Mouse (Mus musculus) kidney, embryonic 14.5 days (tissue): ENCODE data around the gene Cyp3a41b. TPM values are rescaled to one million over a fixed set of nuclear protein-coding genes. Genes with fewer than 3 reads are reported as not detected.
"Not testable (repeated sequence)": the region's sequence is repeated elsewhere in the genome, so short reads cannot be mapped to it uniquely, and the experiment has no call there.

Experiments
- ATAC-seq: fragments of 200-750 bp; cut with Nextera tagmentation; 2 replicates; pipeline ENCODE4 v1.8.0; 2017; ENCODE audit warnings: moderate number of reproducible peaks, mild to moderate bottlenecking, moderate TSS enrichment, moderate library complexity; ENCODE audit not compliant: low FRiP score, low TSS enrichment
- H3K27ac ChIP-seq: fragments of 300-500 bp; sonication (generic); 2 replicates; pipeline ENCODE4 v1.5.1; 2014; ENCODE audit warnings: low read depth, mild to moderate bottlenecking, low read length, moderate library complexity, mixed read lengths
- H3K27me3 ChIP-seq: fragments of 300-500 bp; sonication (generic); 2 replicates; pipeline ENCODE4 v1.6.1; 2014; ENCODE audit warnings: mild to moderate bottlenecking, low read length; ENCODE audit not compliant: control insufficient read depth, insufficient read depth
- H3K36me3 ChIP-seq: fragments of 300-500 bp; sonication (generic); 2 replicates; pipeline ENCODE4 v1.6.1; 2014; ENCODE audit warnings: low read length, mixed read lengths; ENCODE audit not compliant: control insufficient read depth, insufficient read depth
- H3K4me1 ChIP-seq: fragments of 300-500 bp; sonication (generic); 2 replicates; pipeline ENCODE4 v1.6.1; 2014; ENCODE audit warnings: low read length, mixed read lengths; ENCODE audit not compliant: control insufficient read depth, insufficient read depth
- H3K4me2 ChIP-seq: fragments of 300-500 bp; sonication (generic); replicated peaks from 2 replicates; pipeline ENCODE4 v1.6.1; 2014; ENCODE audit warnings: low read depth, mild to moderate bottlenecking, low read length
- H3K4me3 ChIP-seq: fragments of 300-500 bp; sonication (generic); 2 replicates; pipeline ENCODE4 v1.5.1; 2014; ENCODE audit warnings: mild to moderate bottlenecking, low read length
- H3K9ac ChIP-seq: fragments of 300-500 bp; sonication (generic); 2 replicates; pipeline ENCODE4 v1.6.1; 2014; ENCODE audit warnings: low read depth, mild to moderate bottlenecking, low read length, moderate library complexity
- H3K9me3 ChIP-seq: fragments of 300-500 bp; sonication (generic); 2 replicates; pipeline ENCODE4 v1.6.1; 2016; ENCODE audit warnings: low read length; ENCODE audit not compliant: control insufficient read depth
- WGBS: fragments of 180-500 bp; shearing (Covaris S2); extraction: QIAGEN DNeasy Blood & Tissue Kit; methylation state at CpG from one replicate; pipeline ENCODE4 v1.1.7; 2014; 5-methylcytosine and 5-hydroxymethylcytosine counted together
- polyA plus RNA-seq: library from polyadenylated mRNA; unstranded; fragments of >200 nt; fragmentation: Nextera tagmentation; extraction: Ambion mirVana; gene quantifications from 2 replicates; pipeline ENCODE4 v1.2.1, GENCODE M21; 2014

Gene Cyp3a41b
- not detected in 2 replicates for polyA plus RNA-seq

DNA sequence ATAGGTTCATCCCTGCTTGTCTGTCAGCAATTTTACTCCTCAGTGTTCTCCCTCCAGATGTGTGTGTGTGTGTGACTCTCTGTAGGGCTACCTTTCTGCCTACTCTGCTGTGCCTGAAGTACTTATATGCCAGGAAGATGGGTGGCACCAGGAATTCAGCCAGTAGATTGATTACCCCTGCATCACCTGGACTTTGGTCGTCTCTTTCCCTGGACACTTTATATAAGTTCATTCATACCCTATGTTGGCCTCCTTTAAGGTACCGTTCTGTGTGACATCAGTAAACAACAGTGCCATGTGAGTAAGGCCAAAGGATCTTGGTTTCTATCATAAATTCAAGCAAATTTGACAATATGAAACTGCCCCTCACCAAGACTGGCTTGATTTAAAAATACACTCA, at the start of gene Cyp3a41b:
Gene Cyp3a41b (minus strand): TSS at position 101 of the 400 bp plus-strand sequence.
- not testable (repeated sequence) for H3K27me3 ChIP-seq, H3K27ac ChIP-seq, H3K9ac ChIP-seq, H3K4me2 ChIP-seq, H3K4me1 ChIP-seq, H3K9me3 ChIP-seq, ATAC-seq, H3K4me3 ChIP-seq, H3K36me3 ChIP-seq
- WGBS: 64% methylated on average over 1 of the region's 2 CpGs

DNA sequence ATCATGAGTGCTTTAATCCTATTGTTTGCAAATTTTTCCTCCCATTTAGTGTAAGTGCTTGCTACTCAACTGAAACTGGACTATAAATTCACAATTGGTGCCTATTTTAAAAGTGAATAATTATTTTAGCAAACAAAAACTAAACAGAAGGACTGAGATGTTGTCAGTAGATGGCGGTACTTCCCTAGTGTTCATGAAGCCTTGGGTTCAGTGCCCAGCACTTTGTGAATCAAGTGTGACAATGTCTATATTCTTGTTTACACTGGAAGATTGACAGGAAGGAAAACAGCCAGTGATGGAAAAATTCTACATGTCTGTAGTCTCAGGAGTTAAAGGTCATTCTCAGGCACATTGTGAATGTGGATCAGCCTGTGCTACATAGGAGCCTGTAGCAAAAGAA, 47.8 kb upstream of the Cyp3a41b start:
- WGBS: 89% methylated on average over 1 of the region's 1 CpGs
- not testable (repeated sequence) for H3K4me2 ChIP-seq, H3K36me3 ChIP-seq, H3K4me1 ChIP-seq, H3K4me3 ChIP-seq, H3K27me3 ChIP-seq, H3K27ac ChIP-seq, ATAC-seq, H3K9ac ChIP-seq
- peaks cover 16% of the 10 kb centered on the region for H3K9me3 ChIP-seq

DNA sequence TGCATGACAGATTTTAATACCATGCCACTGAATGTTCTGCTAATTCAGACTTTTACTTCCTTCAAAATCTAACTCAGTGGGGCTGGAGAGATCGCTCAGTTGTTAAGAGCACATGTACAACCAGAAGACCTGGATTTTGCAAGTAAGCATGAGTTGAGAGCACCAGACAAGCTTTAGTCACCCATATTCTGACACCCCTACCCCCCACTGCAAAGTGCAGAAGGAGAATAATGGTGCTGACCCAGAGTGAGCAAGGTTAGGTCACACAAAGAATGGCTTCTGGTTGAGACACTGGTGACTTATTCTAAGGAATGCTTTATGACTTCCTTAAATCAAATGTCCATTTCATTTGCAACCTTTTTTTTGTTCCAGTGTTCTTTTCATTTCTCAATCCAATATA, 20.4 kb upstream of the Cyp3a41b start:
- not testable (repeated sequence) for H3K27ac ChIP-seq, H3K27me3 ChIP-seq, H3K9ac ChIP-seq, H3K4me2 ChIP-seq, H3K4me3 ChIP-seq, H3K4me1 ChIP-seq, ATAC-seq, H3K36me3 ChIP-seq
- WGBS: 100% methylated on average over 1 of the region's 1 CpGs
- H3K9me3 ChIP-seq: peaks cover 15% of the 10 kb centered on the region

DNA sequence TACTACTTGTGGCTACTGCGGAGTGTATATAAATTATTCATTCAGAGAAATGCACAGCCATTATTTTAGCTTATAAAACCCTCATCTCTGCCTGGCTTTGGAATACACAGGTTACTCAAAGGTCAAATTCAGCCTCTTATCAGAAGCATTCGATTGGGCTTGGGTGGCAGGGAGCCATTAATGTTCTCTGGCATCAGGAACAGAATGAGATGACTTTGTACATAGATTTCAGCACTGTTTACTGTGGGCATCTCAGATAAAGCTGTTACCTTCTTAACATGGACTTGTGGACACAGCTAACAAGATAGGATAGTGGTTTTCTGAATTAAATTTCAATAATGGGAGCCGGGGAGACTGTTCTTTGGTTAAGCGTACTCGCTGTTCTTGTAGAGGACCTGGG, 13.3 kb upstream of the Cyp3a41b start:
- not testable (repeated sequence) for H3K9me3 ChIP-seq, ATAC-seq, H3K4me1 ChIP-seq, H3K9ac ChIP-seq, H3K4me2 ChIP-seq, H3K27ac ChIP-seq, H3K27me3 ChIP-seq, H3K36me3 ChIP-seq, H3K4me3 ChIP-seq
- whole genome bisulfite sequencing: 75% methylated on average over 5 of the region's 5 CpGs

DNA sequence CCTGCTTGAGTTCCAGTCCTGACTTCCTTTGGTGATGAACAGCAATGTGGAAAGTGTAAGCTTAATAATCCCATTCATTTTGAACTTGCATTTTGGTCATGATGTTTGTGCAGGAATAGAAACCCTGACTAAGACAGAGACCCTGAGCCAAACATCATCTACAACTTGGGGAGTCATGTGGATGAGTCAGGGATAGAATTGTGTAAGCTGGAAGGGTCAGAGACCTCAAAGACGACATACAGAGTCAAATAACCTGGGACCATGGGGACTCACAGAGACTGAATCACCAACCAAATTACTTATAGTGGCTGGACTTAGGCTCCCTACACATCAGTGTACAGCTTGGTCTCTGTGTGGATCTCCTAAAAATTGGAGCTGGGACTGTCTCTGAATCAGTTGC, 7.2 kb downstream of the Cyp3a41b start:
- H3K4me2 ChIP-seq, H3K36me3 ChIP-seq, H3K27ac ChIP-seq, H3K4me3 ChIP-seq, ATAC-seq, H3K27me3 ChIP-seq, H3K9ac ChIP-seq, H3K4me1 ChIP-seq, H3K9me3 ChIP-seq: not testable (repeated sequence)
- WGBS: 84% methylated on average over 1 of the region's 1 CpGs

DNA sequence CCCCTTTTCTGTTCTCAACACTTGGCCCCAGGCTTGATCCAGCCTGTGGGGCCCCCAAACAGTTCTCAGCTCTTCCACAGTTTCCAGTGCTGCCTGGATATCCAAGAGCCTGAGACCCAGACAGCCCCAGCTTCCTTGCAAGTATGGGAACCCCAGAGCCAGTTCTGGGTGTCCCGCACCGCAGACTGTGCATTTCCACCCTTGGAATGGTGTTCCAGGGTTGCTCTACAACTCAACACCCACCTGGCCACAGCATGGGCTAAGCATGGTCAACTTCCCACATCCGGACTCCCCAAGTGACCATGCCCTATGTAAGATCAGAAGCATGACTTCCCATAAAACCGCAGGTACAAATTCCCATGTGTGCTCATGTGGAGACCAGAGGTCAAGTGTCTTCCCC, 8.9 kb downstream of the Cyp3a41b start:
- not testable (repeated sequence) for H3K27me3 ChIP-seq, H3K4me2 ChIP-seq, H3K27ac ChIP-seq, H3K4me1 ChIP-seq, H3K9ac ChIP-seq, H3K36me3 ChIP-seq, ATAC-seq, H3K9me3 ChIP-seq, H3K4me3 ChIP-seq
- WGBS: 90% methylated on average over 4 of the region's 4 CpGs

DNA sequence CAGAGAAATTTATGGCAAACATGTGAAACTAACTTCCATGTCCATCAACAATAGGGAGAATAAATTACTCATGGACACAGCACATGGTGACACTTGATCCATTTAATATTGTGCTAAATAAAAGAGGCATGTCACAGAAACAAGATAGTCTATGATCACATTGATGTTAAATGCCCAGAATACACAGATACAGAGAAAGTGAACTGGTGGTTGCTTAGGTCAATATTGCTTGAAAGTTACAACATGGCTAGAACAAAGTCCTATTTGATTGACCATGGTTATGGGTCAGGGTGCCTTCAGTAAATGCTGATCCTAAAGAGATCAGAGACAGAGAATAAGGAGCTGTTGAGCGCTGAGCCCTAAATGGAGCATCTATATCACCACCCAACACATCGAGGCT, 12.6 kb downstream of the Cyp3a41b start:
- not testable (repeated sequence) for H3K9me3 ChIP-seq, H3K36me3 ChIP-seq, H3K4me1 ChIP-seq, ATAC-seq, H3K27me3 ChIP-seq, H3K27ac ChIP-seq, H3K4me2 ChIP-seq, H3K4me3 ChIP-seq, H3K9ac ChIP-seq
- 74% methylated on average over 2 of the region's 2 CpGs for WGBS

Other genes with a start within 250 kb of the Cyp3a41b start
- gene Cyp3a57, start 239.5 kb downstream of the Cyp3a41b start, polyA plus RNA-seq: not detected in 2 replicates
- not detected in 2 replicates for gene Cyp3a16, start 115.0 kb downstream of the Cyp3a41b start, polyA plus RNA-seq
- gene Cyp3a41a, start 135.4 kb upstream of the Cyp3a41b start, polyA plus RNA-seq: not detected in 2 replicates
- not detected in 2 replicates for gene Cyp3a44, start 221.1 kb upstream of the Cyp3a41b start, polyA plus RNA-seq